Mouse (Mus musculus) forebrain, embryonic 12.5 days (tissue): Measurements from ENCODE around the gene Trim80. TPM values are rescaled to one million over a fixed set of nuclear protein-coding genes. Genes with fewer than 3 reads are reported as not detected.
"Not testable (repeated sequence)": the region's sequence is repeated elsewhere in the genome, so short reads cannot be mapped to it uniquely, and the experiment has no call there.

Experiments
- ATAC-seq: fragments of 200-750 bp; cut with Nextera tagmentation; 2 replicates; pipeline ENCODE4 v1.8.0; 2017; ENCODE audit warnings: moderate TSS enrichment; ENCODE audit not compliant: low FRiP score
- H3K27ac ChIP-seq: fragments of 300-500 bp; sonication (generic); 2 replicates; pipeline ENCODE4 v1.5.1; 2016; ENCODE audit warnings: mild to moderate bottlenecking
- H3K27me3 ChIP-seq: fragments of 300-500 bp; sonication (generic); 2 replicates; pipeline ENCODE4 v1.6.1; 2016; ENCODE audit warnings: mild to moderate bottlenecking
- H3K36me3 ChIP-seq: fragments of 300-500 bp; sonication (generic); replicated peaks from 2 replicates; pipeline ENCODE4 v1.6.1; 2016; ENCODE audit warnings: mild to moderate bottlenecking
- H3K4me1 ChIP-seq: fragments of 300-500 bp; sonication (generic); 2 replicates; pipeline ENCODE4 v1.6.1; 2016
- H3K4me2 ChIP-seq: fragments of 300-500 bp; sonication (generic); 2 replicates; pipeline ENCODE4 v1.6.1; 2016; ENCODE audit warnings: mild to moderate bottlenecking, moderate library complexity
- H3K4me3 ChIP-seq: fragments of 300-500 bp; sonication (generic); replicated peaks from 2 replicates; pipeline ENCODE4 v1.5.1; 2016; ENCODE audit warnings: mild to moderate bottlenecking
- H3K9ac ChIP-seq: fragments of 300-500 bp; sonication (generic); 2 replicates; pipeline ENCODE4 v1.6.1; 2016; ENCODE audit warnings: mild to moderate bottlenecking
- H3K9me3 ChIP-seq: fragments of 300-500 bp; sonication (generic); 2 replicates; pipeline ENCODE4 v1.6.1; 2016
- WGBS: fragments of 180-500 bp; shearing (Covaris S2); methylation state at CpG from one replicate; pipeline ENCODE4 v1.1.7; 2016; 5-methylcytosine and 5-hydroxymethylcytosine counted together
- microRNA-seq: library from miRNA; unstranded; fragments of <30 nt; microRNA quantifications from one replicate; pipeline ENCODE4, GENCODE M21; 2017
- polyA plus RNA-seq: library from polyadenylated mRNA; unstranded; fragments of >200 nt; fragmentation: Nextera tagmentation; extraction: Ambion mirVana; gene quantifications from 2 replicates; pipeline ENCODE4 v1.2.1, GENCODE M21; 2016

The Trim80 gene
- polyA plus RNA-seq, 1 experiment from 2014 or later, result not detected

- WGBS, result 28% methylated on average over 25 of the region's 25 CpGs
- H3K9ac ChIP-seq, result peak overlapping the region; percentile 78
- H3K27me3 ChIP-seq, result no peaks in the 10 kb centered on the region
- peak overlapping the region; percentile 77 for H3K4me2 ChIP-seq
- peak overlapping the region; percentile 84 for H3K27ac ChIP-seq
- H3K36me3 ChIP-seq, result peaks cover 16% of the 10 kb centered on the region
- H3K4me3 ChIP-seq, result peak overlapping the region; percentile 66
- H3K4me1 ChIP-seq, result peaks cover 23% of the 10 kb centered on the region
- ATAC-seq, result peak; percentile 20
- no peaks in the 10 kb centered on the region for H3K9me3 ChIP-seq
These were observed 50.4 kb downstream of the Trim80 start for GRCm38 (mm10) chr11:115490441-115491355.

DNA sequence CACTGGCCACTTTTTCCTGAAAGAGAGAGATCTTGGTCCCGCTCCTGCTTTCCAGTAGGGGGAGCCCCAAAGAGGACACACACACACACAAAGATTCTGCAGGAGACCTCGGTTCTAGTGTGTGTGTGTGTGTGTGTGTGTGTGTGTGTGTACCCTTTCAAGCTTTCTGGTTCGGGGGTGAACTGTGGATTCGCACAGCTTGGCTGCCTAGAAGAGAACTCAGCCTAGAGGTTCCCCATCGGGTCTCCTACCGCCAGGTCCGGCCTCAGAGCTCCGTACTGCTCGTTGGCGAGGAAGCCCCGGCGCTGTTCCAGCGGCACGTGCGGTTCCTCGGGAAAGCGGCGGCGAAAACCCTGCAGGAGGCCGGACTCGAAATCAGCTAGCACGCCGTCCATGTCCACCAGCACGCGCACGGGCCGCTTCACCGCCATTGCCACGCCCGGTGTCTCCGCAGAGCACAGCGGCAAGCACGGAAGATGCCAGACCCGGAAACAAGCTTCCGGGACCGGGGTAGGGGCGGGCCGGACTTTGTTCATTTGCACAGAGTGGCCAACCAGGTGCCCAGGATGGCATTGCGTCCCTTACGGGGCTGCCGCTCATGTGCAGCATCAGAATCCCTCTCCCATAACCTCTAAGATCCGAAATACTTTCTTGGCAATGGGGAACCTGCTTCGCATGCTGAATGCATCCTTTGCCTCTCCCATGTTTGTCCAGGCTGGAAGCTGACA is 51.2 kb downstream of the Trim80 start, which contains the start of gene Nt5c:
TSS of gene Nt5c (minus strand) at position 507 of the 728 bp plus-strand sequence.
- H3K27me3 ChIP-seq, result no peaks in the 10 kb centered on the region
- peak within 1 kb of the TSS; percentile 84 for H3K27ac ChIP-seq
- no peaks in the 10 kb centered on the region for H3K9me3 ChIP-seq
- H3K4me2 ChIP-seq, result peak within 1 kb of the TSS; percentile 77
- peak within 1 kb of the TSS; percentile 78 for H3K9ac ChIP-seq
- peaks cover 23% of the 10 kb centered on the region for H3K4me1 ChIP-seq
- under 1% methylated on average over 43 of the region's 43 CpGs for WGBS
- peaks cover 16% of the 10 kb centered on the region for H3K36me3 ChIP-seq
- ATAC-seq, result peak; percentile 86
- H3K4me3 ChIP-seq, result peak within 1 kb of the TSS; percentile 66

- peak overlapping the region; percentile 78 for H3K9ac ChIP-seq
- ATAC-seq, result no peak
- H3K4me1 ChIP-seq, result peaks cover 23% of the 10 kb centered on the region
- H3K9me3 ChIP-seq, result no peaks in the 10 kb centered on the region
- peaks cover 23% of the 10 kb centered on the region for H3K36me3 ChIP-seq
- whole genome bisulfite sequencing, result 45% methylated on average over 6 of the region's 6 CpGs
- peak overlapping the region; percentile 66 for H3K4me3 ChIP-seq
- no peak overlapping the region for H3K27ac ChIP-seq
- no peaks in the 10 kb centered on the region for H3K27me3 ChIP-seq
- H3K4me2 ChIP-seq, result peak overlapping the region; percentile 77
These were observed 52.0 kb downstream of the Trim80 start for GRCm38 (mm10) chr11:115492387-115492786.

DNA sequence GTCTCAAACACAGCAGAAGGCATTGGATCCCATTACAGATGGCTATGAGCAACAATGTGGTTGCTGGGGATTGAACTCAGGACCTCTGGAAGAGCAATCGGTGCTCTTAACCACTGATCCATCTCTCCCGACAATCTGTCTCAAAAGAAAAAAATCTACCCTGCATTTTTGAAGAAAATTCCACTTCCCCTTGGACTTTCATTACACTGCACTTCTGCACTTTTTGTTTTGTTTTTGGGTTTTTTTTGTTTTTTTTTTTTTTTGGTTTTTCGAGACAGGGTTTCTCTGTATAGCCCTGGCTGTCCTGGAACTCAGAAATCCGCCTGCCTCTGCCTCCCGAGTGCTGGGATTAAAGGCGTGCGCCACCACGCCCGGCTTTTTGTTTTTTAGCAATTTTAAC is 56.2 kb downstream of the Trim80 start:
- H3K36me3 ChIP-seq, result peaks cover 45% of the 10 kb centered on the region
- not testable (repeated sequence) for H3K27me3 ChIP-seq, H3K4me3 ChIP-seq, H3K4me1 ChIP-seq, ATAC-seq, H3K9me3 ChIP-seq, H3K9ac ChIP-seq, H3K27ac ChIP-seq, H3K4me2 ChIP-seq
- 88% methylated on average over 9 of the region's 9 CpGs for WGBS

Small RNA genes lying within 50 kb of the gene (microRNA-seq; reads per million reads assigned to microRNA genes)
- not detected for gene Mir3968

Other genes starting within 250 kb of the Trim80 start
- 0.08 TPM in 1 of 2 replicates, not detected in the other for gene Grin2c, start 173.3 kb upstream of the Trim80 start, polyA plus RNA-seq
- 16.9 and 17.4 TPM in 2 replicates for gene Fdxr, start 163.5 kb upstream of the Trim80 start, polyA plus RNA-seq
- 0.26 and 0.37 TPM in 2 replicates for gene Fads6, start 142.9 kb upstream of the Trim80 start, polyA plus RNA-seq
- gene Otop2, start 133.4 kb upstream of the Trim80 start, polyA plus RNA-seq, result not detected in 2 replicates
- not detected in 2 replicates for gene Ush1g, start 118.5 kb upstream of the Trim80 start, polyA plus RNA-seq
- gene Otop3, start 105.8 kb upstream of the Trim80 start, polyA plus RNA-seq, result not detected in 2 replicates
- 33.7 and 36.4 TPM in 2 replicates for gene Hid1, start 72.8 kb upstream of the Trim80 start, polyA plus RNA-seq
- 28.3 and 29.6 TPM in 2 replicates for gene Cdr2l, start 58.6 kb upstream of the Trim80 start, polyA plus RNA-seq
- 222 and 232 TPM in 2 replicates for gene Mrpl58, start 36.8 kb upstream of the Trim80 start, polyA plus RNA-seq
- gene Atp5h, start 20.6 kb upstream of the Trim80 start, polyA plus RNA-seq, result 843 and 857 TPM in 2 replicates
- 23.9 and 29.8 TPM in 2 replicates for gene Kctd2, start 20.4 kb upstream of the Trim80 start, polyA plus RNA-seq
- gene Slc16a5, start 21.9 kb downstream of the Trim80 start, polyA plus RNA-seq, result not detected in 2 replicates
- 10.9 and 11.0 TPM in 2 replicates for gene Armc7, start 35.1 kb downstream of the Trim80 start, polyA plus RNA-seq
- 72.0 and 80.3 TPM in 2 replicates for gene Nt5c, start 51.3 kb downstream of the Trim80 start, polyA plus RNA-seq
- gene Jpt1, start 73.8 kb downstream of the Trim80 start, polyA plus RNA-seq, result 1,151 and 1,196 TPM in 2 replicates
- 1,429 and 1,474 TPM in 2 replicates for gene Sumo2, start 95.7 kb downstream of the Trim80 start, polyA plus RNA-seq
- gene Nup85, start 123.9 kb downstream of the Trim80 start, polyA plus RNA-seq, result 194 and 199 TPM in 2 replicates
- gene Mrps7, start 163.4 kb downstream of the Trim80 start, polyA plus RNA-seq, result 87.4 and 89.5 TPM in 2 replicates
- gene Gga3, start 163.5 kb downstream of the Trim80 start, polyA plus RNA-seq, result 32.3 and 35.1 TPM in 2 replicates
- gene Mif4gd, start 172.4 kb downstream of the Trim80 start, polyA plus RNA-seq, result 15.2 and 16.5 TPM in 2 replicates
- 28.4 and 29.7 TPM in 2 replicates for gene Slc25a19, start 187.8 kb downstream of the Trim80 start, polyA plus RNA-seq